Mouse (Mus musculus): ENCODE data around the gene Pex5. TPM values are rescaled to one million over a fixed set of nuclear protein-coding genes. Genes with fewer than 3 reads are reported as not detected.
A peak's percentile ranks its signal among the peaks of the same experiment; 100 is the strongest.

Gene Pex5
- polyA plus RNA-seq, 1 experiment from 2014 or later: 32.5 TPM

DNA sequence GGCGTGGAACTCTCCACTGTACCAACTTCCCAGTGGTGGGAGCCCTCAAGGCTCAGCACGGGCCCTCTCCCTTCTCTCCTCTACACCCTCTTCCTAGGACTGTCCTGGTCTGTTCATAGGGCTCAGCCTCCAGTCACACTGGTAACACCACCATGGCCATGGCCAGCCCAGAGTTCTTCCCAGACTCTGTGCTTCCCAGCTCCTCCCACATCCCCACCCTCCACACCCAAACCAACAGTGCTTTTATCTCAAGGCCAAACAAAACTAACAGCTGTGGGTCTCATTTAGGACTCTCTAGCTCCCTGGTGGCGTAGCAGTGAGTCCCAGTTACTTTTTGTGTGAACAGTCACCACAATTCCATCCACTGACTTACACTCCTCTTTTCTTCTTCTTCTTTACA, 37.1 kb upstream of the Pex5 start:
- 63% methylated on average over 3 of the region's 3 CpGs for WGBS (ENCODE audit: insufficient replicate concordance)
- Histone ChIP-seq H3K9ac (replicated peaks) (no peak overlapping the region), H3K27ac (ENCODE audit: low read depth) (no peak overlapping the region)

DNA sequence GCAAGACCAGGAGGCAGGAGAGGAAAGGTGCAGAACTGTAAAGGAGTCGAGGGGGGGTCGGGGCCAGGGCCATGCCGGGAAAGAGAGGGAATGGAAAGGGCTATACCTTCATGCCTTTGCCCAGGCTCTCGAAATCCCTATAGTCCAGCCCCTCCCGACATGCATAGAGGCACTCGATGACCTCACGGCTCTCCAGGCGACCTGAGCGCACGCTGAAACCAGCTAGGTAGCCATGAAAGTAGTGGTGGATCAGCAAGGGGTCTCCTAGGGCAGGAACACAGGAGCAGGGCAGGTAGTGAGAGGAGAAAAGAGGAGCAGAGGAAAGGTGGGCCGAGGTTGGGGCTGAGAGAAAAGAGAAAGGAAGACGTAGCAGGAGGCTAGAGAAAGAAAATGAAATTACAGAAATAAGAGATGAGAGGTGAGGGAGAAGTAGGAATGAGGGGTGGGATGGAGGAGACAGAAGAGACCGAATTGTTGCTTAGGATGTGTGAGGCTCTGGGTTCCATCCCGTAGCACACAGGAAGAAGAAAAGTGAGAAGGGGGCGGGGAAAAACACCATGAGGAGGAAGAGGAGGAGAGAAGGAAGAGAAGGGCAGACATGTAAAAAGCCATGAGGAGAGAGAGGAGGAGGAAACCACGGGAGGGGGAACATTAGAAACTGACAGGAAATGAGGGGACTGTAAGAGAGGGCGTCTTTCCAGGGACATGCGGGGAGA, 35.0 kb upstream of the Pex5 start:
- Histone ChIP-seq H3K4me1 (ENCODE audit: insufficient read depth) (peaks cover 7% of the 10 kb centered on the region), H3K9ac (replicated peaks) (no peak overlapping the region), H3K27ac (ENCODE audit: low read depth) (no peak overlapping the region), H3K27me3 (ENCODE audit: insufficient read depth, low read length) (no peaks in the 10 kb centered on the region), H3K36me3 (replicated peaks; ENCODE audit: insufficient read depth, low read length) (no peaks in the 10 kb centered on the region), H3K4me3 (ENCODE audit: low read depth, low read length) (no peak overlapping the region), H3K9me3 (ENCODE audit: low read length) (no peaks in the 10 kb centered on the region), H3K4me2 (ENCODE audit: low read depth, low read length) (no peak overlapping the region)
- 81% methylated on average over 18 of the region's 18 CpGs for WGBS (ENCODE audit: insufficient replicate concordance)
- TF ChIP-seq CTCF (IDR thresholded peaks at IDR 0.05; ENCODE audit: low read depth) (no peak), EP300 (IDR thresholded peaks at IDR 0.05; ENCODE audit: low read depth) (no peak)
- ATAC-seq: no peak
- no peak for DNase-seq

More for the DNA sequence above, 37.1 kb upstream of the Pex5 start:
- H3K27me3 ChIP-seq (ENCODE audit: insufficient read depth, low read length): no peaks in the 10 kb centered on the region
- H3K4me3 ChIP-seq (ENCODE audit: low read depth, low read length): no peak overlapping the region
- ATAC-seq (no peak), DNase-seq (no peak)
- peaks cover 14% of the 10 kb centered on the region for H3K4me1 ChIP-seq (ENCODE audit: insufficient read depth)
- H3K36me3 ChIP-seq (replicated peaks; ENCODE audit: insufficient read depth, low read length): no peaks in the 10 kb centered on the region
- TF ChIP-seq CTCF (IDR thresholded peaks at IDR 0.05; ENCODE audit: low read depth): no peak
- no peak for TF ChIP-seq EP300 (IDR thresholded peaks at IDR 0.05; ENCODE audit: low read depth)
- H3K4me2 ChIP-seq (ENCODE audit: low read depth, low read length): peak overlapping the region; percentile 30; the same call in 1 of the 2 replicates
- no peaks in the 10 kb centered on the region for H3K9me3 ChIP-seq (ENCODE audit: low read length)

DNA sequence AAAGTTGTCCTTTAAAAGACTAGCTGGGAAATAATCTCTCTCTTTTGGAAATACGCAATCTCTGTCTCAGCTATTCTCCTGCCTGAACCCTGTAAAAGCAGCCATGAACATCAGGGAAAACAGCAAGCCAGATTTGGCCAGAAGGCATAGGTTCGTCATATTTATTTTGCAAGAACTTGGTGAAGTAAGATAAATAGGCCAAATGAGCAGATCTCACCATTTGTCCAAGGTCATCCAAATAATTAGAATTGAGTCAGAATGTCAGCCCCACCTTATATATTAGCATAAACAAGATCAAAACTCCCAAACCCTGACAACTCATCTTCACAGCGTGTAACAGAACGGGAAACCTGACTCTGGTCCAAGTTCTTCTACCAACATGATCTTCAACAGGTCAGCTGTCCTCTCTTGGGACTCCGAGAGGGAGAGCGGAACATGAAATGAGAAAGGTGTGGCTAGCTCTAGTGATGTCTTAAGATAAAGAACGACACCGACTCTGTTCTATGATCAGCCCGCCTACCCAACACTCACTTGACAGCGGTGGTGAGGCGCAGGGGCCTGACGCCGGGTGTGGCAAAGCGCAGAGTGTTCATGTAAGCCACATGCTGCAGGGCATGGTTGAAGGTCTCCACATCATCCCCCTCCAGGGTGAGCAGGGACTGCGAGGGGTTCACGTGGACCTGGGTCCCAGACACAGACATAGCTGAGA, 34.2 kb upstream of the Pex5 start:
- ATAC-seq: no peak
- Histone ChIP-seq H3K4me3 (ENCODE audit: low read depth, low read length) (no peak overlapping the region), H3K27ac (ENCODE audit: low read depth) (no peak overlapping the region), H3K4me1 (ENCODE audit: insufficient read depth) (peaks cover 5% of the 10 kb centered on the region), H3K9me3 (ENCODE audit: low read length) (no peaks in the 10 kb centered on the region), H3K27me3 (ENCODE audit: insufficient read depth, low read length) (no peaks in the 10 kb centered on the region), H3K4me2 (ENCODE audit: low read depth, low read length) (no peak overlapping the region), H3K9ac (replicated peaks) (no peak overlapping the region), H3K36me3 (replicated peaks; ENCODE audit: insufficient read depth, low read length) (no peaks in the 10 kb centered on the region)
- WGBS (ENCODE audit: insufficient replicate concordance): 82% methylated on average over 16 of the region's 16 CpGs
- TF ChIP-seq EP300 (IDR thresholded peaks at IDR 0.05; ENCODE audit: low read depth): no peak
- no peak for TF ChIP-seq CTCF (IDR thresholded peaks at IDR 0.05; ENCODE audit: low read depth)
- DNase-seq: no peak

DNA sequence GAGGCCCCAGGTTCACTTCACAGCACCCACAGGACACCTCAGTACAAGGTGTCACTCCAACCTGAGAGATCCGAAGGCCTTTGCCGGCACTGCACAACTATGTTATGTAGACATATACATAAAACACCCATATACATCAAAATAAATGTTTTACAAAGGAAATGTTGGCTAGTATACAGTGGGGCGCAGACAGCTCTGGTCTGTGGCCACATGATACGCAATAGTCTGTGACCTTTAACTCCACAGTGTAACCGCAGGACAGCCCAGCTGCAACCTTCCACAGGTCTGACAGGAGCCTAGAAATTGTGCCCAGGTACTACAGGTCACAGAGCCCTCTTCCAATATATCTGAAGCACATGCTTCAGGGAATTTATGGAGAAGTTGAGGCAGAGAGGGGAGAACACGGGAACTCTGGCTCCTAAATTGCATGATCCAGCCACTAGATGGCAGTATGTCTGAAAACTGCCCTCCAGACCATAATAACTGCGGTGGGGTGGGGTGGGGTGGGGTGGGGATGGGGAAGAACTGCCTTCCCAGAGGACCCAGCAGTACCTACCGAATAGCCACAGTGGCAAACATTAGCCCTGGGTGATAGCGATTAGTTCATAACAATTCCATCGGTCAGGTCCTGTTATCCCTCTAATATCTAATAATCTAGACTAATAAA, 33.5 kb upstream of the Pex5 start:
- no peak for TF ChIP-seq EP300 (IDR thresholded peaks at IDR 0.05; ENCODE audit: low read depth)
- peak; percentile 62 for TF ChIP-seq CTCF (IDR thresholded peaks at IDR 0.05; ENCODE audit: low read depth)
- DNase-seq (no peak), ATAC-seq (peak; percentile 45; the same call in 1 of the 2 replicates)
- peaks cover 5% of the 10 kb centered on the region; the same call in 1 of the 2 replicates for H3K4me1 ChIP-seq (ENCODE audit: insufficient read depth)
- WGBS (ENCODE audit: insufficient replicate concordance): 63% methylated on average over 10 of the region's 10 CpGs
- no peaks in the 10 kb centered on the region for H3K36me3 ChIP-seq (replicated peaks; ENCODE audit: insufficient read depth, low read length)
- H3K27ac ChIP-seq (ENCODE audit: low read depth): no peak overlapping the region
- H3K4me2 ChIP-seq (ENCODE audit: low read depth, low read length): no peak overlapping the region
- no peak overlapping the region for H3K4me3 ChIP-seq (ENCODE audit: low read depth, low read length)
- H3K9me3 ChIP-seq (ENCODE audit: low read length): no peaks in the 10 kb centered on the region
- no peak overlapping the region for H3K9ac ChIP-seq (replicated peaks)
- no peaks in the 10 kb centered on the region for H3K27me3 ChIP-seq (ENCODE audit: insufficient read depth, low read length)

- Histone ChIP-seq H3K4me3 (ENCODE audit: low read depth, low read length) (no peak overlapping the region), H3K9ac (replicated peaks) (no peak overlapping the region), H3K36me3 (replicated peaks; ENCODE audit: insufficient read depth, low read length) (no peaks in the 10 kb centered on the region), H3K27me3 (ENCODE audit: insufficient read depth, low read length) (no peaks in the 10 kb centered on the region), H3K4me1 (ENCODE audit: insufficient read depth) (peaks cover 5% of the 10 kb centered on the region; the same call in 1 of the 2 replicates), H3K27ac (ENCODE audit: low read depth) (no peak overlapping the region), H3K9me3 (ENCODE audit: low read length) (no peaks in the 10 kb centered on the region), H3K4me2 (ENCODE audit: low read depth, low read length) (no peak overlapping the region)
- TF ChIP-seq CTCF (IDR thresholded peaks at IDR 0.05; ENCODE audit: low read depth): no peak
- no peak for TF ChIP-seq EP300 (IDR thresholded peaks at IDR 0.05; ENCODE audit: low read depth)
- no peak for DNase-seq
- ATAC-seq: no peak
- 81% methylated on average over 2 of the region's 2 CpGs for WGBS (ENCODE audit: insufficient replicate concordance)
These were observed 32.5 kb upstream of the Pex5 start for GRCm38 (mm10) chr6:124447356-124447755.

GRCm38 (mm10) chr6:124446459-124446858, 31.6 kb upstream of the Pex5 start:
- ATAC-seq (no peak), DNase-seq (no peak)
- Histone ChIP-seq H3K27ac (ENCODE audit: low read depth) (no peak overlapping the region), H3K4me2 (ENCODE audit: low read depth, low read length) (no peak overlapping the region), H3K36me3 (replicated peaks; ENCODE audit: insufficient read depth, low read length) (no peaks in the 10 kb centered on the region), H3K9ac (replicated peaks) (no peak overlapping the region), H3K9me3 (ENCODE audit: low read length) (no peaks in the 10 kb centered on the region), H3K4me3 (ENCODE audit: low read depth, low read length) (no peak overlapping the region), H3K27me3 (ENCODE audit: insufficient read depth, low read length) (no peaks in the 10 kb centered on the region), H3K4me1 (ENCODE audit: insufficient read depth) (no peaks in the 10 kb centered on the region)
- WGBS (ENCODE audit: insufficient replicate concordance): 83% methylated on average over 9 of the region's 9 CpGs
- TF ChIP-seq EP300 (IDR thresholded peaks at IDR 0.05; ENCODE audit: low read depth) (no peak), CTCF (IDR thresholded peaks at IDR 0.05; ENCODE audit: low read depth) (no peak)

All from liver, postnatal 0 days (tissue).